Mouse (Mus musculus): ENCODE data around the gene Pold2.

DNA sequence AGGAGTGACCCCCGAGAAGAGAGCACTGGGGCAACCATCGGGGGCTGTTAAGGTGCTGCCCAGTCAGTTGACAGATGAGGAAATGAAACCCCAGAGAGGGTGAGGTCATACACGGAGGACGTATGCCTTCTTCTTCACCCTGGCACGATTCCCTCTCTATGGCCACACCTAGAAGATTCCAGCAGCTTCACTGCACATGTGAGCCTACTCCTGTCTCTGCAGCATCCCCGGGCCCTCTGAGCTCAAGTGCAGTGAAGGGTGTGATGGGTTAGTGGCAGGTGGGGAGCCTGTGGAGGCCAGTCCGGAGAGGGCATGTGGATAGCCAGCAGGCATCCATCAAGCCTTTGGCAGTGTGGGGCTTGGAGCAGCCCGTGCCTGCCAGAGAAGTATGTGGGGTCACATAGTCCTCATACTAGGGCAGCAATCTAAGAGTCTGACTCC lies 14.1 kb upstream of the Pold2 start:
- TF ChIP-seq CTCF (IDR thresholded peaks at IDR 0.05; ENCODE audit: low read depth, low read length) (no peak), POLR2A (IDR thresholded peaks at IDR 0.05; ENCODE audit: borderline replicate concordance, low read depth, low read length) (no peak)

Measured in bone marrow macrophage, adult 2 months (primary cell).